Mouse (Mus musculus): ENCODE measurements around the gene Tlx2.

Tlx2 gene

GRCm38 (mm10) chr6:83092416-83093127, 22.5 kb upstream of the Tlx2 start:
- no peak for DNase-seq (ENCODE audit: low spot score in 2 of 2)

DNA sequence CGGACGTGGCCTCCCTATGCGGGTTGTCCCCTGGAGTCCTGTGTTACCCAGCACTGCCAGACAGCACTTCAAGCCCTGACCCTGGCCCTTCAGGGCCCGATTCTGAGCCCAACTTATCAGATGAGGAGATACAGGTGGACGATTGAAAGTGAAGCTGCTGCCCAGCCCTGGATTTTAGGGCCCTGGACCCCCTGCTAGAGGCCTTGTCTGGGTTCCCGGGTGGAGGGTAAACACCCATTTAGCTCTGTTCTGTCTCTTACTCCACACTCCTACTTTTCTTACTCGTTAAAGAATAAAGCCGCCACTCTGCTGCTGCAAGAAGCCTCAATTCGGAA, 17.8 kb upstream of the Tlx2 start:
- DNase-seq (ENCODE audit: low spot score in 2 of 2) = no peak

DNA sequence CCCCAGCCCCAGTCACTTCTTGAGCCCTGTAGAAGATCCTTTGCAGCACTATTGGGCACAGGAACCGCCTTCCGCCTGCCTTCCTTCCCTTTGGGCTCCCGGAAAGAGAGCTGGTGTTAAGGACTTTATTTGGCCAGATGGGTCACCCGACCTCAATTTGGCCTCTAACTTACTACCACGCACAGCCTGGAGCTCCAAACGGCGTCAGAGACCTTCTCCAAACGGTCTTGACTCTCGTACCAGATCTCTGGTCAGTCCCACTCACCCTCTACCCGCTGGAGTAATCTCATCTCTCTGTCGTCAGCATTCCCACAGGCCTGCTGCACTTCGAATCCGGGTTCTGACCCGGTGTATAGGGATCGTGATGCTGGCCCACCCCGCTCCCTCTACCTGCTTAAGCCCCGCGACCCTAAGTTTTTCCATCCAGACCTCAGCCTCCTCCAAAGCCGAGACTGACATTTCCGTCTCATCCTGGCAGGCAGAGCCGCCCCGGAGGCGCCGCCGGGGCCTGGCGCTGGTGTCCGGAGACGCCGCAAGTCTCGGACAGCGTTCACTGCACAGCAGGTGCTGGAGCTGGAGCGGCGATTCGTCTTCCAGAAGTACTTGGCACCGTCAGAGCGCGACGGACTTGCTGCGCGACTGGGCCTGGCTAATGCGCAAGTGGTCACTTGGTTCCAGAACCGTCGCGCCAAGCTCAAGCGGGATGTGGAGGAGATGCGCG, 17.3 kb upstream of the Tlx2 start:
- no peak for DNase-seq (ENCODE audit: low spot score in 2 of 2)

DNA sequence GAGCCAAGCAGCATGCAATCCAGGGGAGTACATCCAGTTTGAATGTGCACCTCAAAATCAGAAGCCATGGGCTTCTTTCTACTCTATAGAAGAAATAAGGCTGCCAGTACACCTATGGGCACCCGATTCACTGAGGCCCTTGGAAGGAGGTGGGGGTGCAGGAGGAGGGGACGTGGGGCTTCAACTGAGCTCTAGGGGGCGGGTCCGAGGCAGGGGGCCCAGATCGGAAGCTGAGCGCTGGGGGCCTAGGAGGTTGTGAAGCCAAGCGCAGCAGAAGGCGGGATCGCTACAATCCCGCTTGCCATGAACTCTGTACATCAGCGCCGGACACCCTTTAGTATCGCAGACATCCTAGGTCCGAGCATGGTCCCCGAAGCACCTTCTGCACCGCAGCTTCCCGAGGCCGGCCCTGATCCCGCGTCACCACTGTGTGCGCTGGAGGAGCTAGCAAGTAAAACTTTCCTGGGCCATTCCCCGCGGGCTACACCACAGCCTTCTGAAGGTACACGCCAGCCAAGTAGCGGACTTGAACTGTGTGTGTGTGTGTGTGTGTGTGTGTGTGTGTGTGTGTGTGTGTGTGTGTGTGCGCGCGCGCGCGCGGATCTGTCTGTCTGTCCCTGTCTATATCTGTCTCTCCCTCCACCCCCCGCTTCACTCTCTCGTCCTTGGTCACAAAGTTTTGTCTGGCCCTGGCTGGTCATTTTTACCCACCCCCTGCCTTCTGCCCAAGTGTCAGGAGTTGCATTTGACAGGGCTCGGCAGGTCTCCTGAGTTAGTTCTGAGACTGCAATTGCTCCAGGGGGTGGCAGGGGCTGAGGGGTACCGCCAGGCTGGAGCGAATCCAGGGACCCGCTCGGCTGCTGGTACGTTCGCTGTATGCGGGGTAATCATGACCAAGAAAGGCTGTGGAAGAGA, 16.3 kb upstream of the Tlx2 start, which contains the start of gene Lbx2:
Lbx2 (plus strand) TSS at position 247 of the 915 bp plus-strand sequence.
- no peak for DNase-seq (ENCODE audit: low spot score in 2 of 2)

DNA sequence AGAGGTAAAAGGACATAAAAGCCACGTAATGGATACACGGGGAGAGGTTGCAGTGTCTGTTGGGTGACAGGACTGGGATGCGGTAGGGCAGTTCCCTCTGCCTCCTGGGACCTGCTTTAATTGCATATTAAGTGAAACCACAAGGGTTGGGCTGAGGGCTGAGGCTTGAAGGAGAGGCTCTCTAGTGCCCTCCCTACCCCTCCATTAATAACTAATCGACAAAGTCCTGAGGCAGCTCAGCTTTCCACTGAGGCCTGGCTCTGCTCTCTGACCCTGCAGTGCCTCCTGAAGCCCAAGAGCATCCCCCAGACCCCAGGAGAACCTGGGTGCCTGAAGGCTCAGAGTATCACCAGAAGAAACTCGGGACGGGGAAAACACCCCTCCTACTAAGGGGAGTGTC, 14.4 kb upstream of the Tlx2 start:
- no peak for DNase-seq (ENCODE audit: low spot score in 2 of 2)

DNA sequence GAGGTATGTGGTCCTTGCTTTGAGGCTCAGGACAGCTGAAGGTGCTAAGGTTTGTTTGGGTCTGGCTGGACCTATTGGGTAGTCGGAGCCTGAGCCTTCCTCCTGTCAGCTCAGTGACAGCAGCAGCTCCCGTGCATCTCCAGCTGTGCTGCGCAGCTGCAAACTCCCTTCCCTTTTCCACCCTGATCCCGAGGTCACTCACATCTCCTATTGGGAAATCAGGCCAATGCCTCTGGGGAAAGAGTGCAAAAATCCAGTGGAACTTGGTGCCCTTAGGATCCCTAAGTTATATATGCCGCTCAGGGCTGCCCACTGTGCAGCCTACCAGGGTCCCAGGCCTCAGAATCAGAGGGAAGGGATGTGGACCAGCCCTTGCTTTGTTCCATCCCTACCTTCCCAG, 13.4 kb upstream of the Tlx2 start:
- DNase-seq (ENCODE audit: low spot score in 2 of 2) = no peak

- DNase-seq (ENCODE audit: low spot score in 2 of 2) = no peak
Measured at GRCm38 (mm10) chr6:83080210-83080609, 10.1 kb upstream of the Tlx2 start.

DNA sequence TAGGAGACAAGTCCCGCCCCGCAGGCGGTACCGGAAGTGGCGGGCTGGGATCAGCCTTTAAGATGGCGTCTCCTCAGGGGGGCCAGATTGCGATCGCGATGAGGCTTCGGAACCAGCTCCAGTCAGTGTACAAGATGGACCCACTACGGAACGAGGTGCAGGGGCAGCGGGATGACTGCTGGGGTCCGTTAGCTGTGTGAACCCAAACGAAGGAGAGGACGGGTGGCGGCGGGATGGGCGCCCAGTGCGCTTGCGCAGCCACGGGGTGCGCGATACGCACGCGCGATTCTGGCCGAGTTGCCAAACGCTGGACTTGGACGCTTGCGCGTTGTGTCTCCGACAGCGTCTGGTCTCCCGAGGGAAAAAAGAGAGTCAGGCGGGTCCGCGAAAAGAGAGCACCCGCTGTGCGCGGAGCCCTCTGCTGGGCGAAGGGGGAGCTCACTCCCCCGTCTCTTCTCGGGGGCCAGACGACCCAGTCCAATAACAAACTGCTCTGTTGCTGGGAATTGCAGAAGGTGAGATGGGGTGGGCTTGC, 8.3 kb upstream of the Tlx2 start:
- peak; percentile 100 for DNase-seq (ENCODE audit: low spot score in 2 of 2)

DNA sequence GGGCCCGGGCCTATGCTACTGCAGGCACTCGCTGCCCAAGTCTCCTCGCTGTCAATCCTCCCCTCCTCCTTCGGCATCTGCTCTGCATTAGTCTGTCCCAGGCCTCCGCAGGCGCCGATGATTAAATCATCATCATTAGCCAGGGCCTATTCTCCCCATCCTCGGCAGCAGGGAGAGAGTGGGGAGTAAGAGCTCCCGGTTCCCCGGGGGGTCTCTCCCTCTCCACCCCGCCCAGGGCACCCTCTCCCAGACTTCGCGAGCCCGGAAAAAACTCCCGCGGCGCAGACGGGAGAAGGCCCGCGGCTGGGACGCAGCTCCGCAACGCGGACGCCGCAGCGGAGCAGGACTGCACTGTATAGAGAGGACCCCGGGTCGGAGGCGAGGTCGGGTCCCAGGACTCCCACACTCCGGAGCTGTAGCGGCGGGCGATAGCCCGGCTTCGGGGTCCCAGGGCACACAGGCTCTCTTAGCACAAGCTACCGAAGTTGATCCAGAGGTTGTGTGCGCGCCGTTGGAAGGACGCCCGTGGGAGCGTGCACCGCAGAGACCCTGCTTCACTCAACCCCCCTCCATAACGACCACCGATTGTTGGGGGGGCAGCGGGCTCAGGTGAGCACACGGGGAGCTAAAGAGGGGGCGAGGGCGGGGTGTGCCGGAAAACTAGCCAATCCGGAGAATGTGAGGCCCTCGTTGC, 7.7 kb upstream of the Tlx2 start, which contains the start of gene Pcgf1:
Pcgf1 (plus strand) TSS at position 240 of the 694 bp plus-strand sequence.
- no peak for DNase-seq (ENCODE audit: low spot score in 2 of 2)

DNA sequence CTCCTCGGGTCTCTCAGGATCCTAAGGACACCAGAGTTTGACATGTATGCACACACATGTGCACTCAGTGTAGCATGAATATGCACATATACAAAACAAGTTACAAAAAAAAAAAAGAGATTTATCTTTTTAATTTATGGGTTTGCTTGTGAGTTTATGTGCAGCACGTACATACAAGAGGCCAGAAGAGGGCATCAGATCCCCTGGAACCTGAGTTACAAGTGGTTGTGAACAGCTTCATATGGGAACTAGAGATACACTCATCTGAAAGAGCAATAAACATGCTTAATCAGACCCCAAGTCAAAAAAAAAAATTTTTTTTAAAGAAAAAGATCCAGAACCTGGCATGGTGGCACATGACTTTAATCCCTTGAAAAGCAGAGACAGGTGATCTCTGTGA, 4.9 kb upstream of the Tlx2 start:
- no peak for DNase-seq (ENCODE audit: low spot score in 2 of 2)

DNA sequence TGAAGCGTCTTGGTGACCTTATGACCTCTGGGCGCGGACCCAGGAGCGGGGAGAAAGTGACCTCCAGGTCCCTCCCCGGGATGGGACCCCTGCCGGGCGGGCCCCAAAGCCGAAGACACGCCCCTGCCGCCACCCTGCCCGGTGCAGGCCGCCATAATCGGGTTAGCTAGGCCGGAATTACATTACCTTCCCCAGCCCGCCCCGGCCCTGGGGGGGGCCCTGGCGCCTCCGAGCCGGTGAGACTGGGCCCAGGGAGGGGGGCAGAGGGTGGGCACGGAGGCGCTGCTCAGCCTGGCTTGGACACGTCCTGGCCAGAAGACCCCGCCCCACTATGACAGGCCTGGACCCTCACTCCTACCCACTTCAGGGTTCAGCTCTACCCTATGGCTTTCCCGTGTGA, 1.1 kb upstream of the Tlx2 start:
- DNase-seq (ENCODE audit: low spot score in 2 of 2) = no peak

DNA sequence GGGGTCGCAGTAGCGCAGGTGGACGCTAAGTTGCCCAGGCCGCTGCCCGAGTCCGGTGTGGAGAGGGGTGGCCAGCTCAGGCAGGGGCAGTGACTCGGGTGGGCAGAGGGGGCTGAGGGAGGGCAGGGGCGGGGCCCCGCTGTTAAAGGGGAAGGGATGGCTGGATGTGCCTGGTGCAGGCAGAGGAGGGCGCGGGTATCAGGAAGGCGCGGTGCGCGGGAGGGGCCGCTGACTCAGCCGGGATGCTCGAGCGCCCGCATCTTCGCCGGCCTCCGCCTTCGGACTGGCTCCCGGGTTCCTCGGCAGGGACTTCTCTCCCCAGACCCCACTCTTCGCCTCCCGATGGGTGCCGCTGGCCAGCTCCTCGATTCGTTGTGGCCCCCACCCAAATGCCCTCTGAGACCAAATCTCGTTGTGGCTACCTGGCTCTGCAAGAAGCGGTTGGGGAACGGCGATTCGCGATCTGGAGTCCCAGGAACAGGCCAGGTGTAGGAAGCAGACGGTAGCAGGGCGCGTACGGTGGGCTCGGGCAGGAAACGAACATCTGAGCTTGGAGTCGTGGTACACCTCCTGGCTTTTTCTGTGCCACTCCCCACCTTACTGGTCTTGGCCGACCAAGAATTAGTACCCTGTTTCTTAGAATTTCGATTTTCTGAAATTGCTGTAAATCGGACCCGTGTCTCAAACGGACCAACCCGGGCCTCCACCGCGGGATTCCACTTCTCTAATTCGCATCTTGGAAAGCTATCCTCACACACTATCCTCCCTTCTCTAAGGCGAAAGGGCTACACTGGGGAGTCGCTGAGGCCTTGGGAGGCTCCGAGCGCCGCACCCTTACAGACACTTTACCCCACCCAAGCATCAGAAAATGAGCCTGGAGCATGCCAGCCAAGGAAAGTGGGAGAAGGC, 472 bp upstream of the Tlx2 start:
- DNase-seq (ENCODE audit: low spot score in 2 of 2) = peak in 1 of 2 experiments; percentile 47

GRCm38 (mm10) chr6:83069488-83070246, 426 bp downstream of the Tlx2 start:
- DNase-seq (ENCODE audit: low spot score in 2 of 2) = no peak

DNA sequence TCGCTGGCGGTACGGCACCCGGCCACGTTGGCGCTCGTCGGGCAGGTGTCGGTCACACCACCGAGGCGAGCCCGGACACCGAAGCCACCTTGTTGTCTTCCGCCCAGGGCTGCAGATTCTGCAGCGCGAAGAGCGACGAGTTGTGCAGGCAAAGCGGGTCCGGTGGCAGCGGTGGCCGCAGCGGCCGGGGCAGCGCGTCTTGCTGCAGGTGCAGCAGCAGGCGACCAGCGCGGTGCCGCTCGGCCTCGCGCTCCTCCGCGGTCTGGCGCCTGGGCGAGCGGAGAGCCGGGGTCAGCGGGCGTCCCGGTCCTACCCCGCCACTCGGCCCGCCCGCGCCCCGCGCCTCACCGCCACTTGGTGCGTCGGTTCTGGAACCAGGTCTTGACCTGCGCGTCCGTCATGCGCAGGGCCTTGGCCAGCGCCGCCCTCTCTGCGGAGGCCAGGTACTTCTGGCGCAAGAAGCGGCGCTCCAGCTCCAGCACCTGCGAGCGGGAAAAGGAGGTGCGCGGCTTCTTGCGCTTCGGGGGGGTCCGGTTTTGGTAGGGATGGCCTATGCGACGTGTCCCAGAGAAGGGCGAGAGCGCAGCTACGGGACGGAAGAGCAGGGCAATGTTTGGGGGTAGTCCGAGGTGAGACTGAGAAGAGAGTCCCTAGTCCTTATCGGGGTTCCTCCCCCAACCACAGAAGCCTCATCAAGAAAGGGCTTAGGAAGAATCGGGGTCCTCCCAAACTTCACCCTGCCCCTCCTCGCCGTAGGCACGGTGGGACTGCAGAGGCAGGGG, 1.2 kb downstream of the Tlx2 start:
- no peak for DNase-seq (ENCODE audit: low spot score in 2 of 2)

- no peak for DNase-seq (ENCODE audit: low spot score in 2 of 2)
Measured at GRCm38 (mm10) chr6:83068221-83068620, 1.9 kb downstream of the Tlx2 start.

GRCm38 (mm10) chr6:83066441-83066840, 3.7 kb downstream of the Tlx2 start:
- no peak for DNase-seq (ENCODE audit: low spot score in 2 of 2)

DNA sequence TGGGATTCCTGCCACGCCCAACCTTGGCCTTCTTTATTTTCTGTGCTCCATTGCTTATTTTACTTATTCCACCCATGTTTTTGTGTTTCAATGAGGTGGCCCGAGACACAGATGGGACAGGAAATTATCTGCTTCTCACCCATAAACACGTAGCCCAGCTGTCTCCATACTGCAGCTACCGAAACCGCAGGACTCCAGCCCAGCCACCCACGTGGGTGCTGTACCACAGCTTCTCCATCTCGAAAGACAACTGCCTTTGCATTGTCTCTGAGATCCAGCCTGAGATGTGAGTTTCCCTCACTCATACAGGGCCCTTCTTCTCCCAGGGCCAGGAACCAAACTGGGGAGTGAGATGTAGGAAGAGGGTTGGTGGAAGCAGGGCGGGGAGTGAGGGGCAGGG, 4.1 kb downstream of the Tlx2 start:
- no peak for DNase-seq (ENCODE audit: low spot score in 2 of 2)

DNA sequence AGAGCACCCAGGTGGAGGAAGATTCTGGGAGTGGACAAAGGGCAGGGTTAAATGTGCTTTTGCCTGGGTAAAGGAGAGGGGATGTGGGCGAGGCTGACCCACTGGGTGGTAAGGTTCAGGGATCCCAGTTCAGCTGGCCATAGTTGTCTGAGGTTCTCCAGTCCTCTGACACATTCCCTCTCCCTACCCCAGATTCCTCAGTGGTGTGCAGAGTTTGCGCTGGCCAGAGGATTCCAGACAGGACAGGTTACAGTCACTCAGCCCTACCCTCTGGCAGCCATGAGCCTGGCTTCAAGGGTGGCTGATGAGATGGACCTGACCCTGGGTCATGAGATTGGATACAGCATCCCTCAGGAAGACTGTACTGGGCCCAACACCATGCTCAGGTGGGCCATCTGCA, 11.4 kb downstream of the Tlx2 start:
- no peak for DNase-seq (ENCODE audit: low spot score in 2 of 2)

GRCm38 (mm10) chr6:83057790-83058189, 12.3 kb downstream of the Tlx2 start, which contains the start of gene Dqx1:
Dqx1 (plus strand) TSS chr6:83057844.
- DNase-seq (ENCODE audit: low spot score in 2 of 2) = no peak

Data from spleen, postnatal 10 days (tissue).